ENCODE assay signal across 18 mouse cellular contexts in the genomic region with DNA sequence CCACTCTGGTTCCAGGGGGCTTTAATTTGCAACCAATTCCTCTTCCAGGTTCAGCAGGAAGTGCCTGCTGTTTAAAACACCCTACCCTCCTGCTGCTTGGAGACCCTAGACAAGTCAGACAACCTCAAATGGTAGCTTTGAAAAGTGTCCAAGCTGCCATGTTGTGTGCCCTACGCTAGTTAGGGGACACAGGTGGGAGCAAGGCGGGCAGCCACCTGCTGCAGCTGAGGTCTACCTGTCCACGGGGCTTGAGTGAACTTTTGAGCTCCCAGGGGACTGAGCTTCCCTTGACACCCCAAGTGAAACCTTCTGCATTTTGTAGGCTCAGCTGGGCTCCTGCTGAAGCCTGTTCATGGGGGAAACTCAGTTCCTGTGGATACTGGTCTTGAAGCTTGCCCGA. TPM values are rescaled to one million over a fixed set of nuclear protein-coding genes. Genes with fewer than 3 reads are reported as not detected.
DNase-seq lines count a peak whose midpoint lies in the region; ATAC-seq and TF ChIP-seq lines count a peak whose summit lies in the region.
"Had no signal": no experiment of that assay in that cellular context is flagged by ENCODE, and none has a peak within 500 bp of the region (broad histone marks: within the 10 kb centered on the region; RNA-seq: fewer than 3 reads in every experiment).

No protein-coding gene starts in this region.

- no peaks in the 10 kb centered on the region for H3K27me3 ChIP-seq in forebrain, embryonic 12.5 days
- no peaks in the 10 kb centered on the region for H3K27me3 ChIP-seq in forebrain, embryonic 16.5 days (replicated peaks; ENCODE audit: control insufficient read depth, insufficient read depth, low read length)
- no peaks in the 10 kb centered on the region for H3K27me3 ChIP-seq in heart, embryonic 12.5 days (replicated peaks)
- H3K27me3 ChIP-seq in liver, adult 2 months (ENCODE audit: control insufficient read depth, insufficient read depth, low read length) = no peaks in the 10 kb centered on the region
- H3K27me3 ChIP-seq in midbrain, embryonic 14.5 days (ENCODE audit: control insufficient read depth, insufficient read depth, low read length) = no peaks in the 10 kb centered on the region
- no peaks in the 10 kb centered on the region for H3K27me3 ChIP-seq in midbrain, embryonic 16.5 days (ENCODE audit: control insufficient read depth, insufficient read depth, low read depth, low read length)
- H3K27me3 ChIP-seq: CH12.LX; embryonic facial prominence, embryonic 13.5 days; intestine, embryonic 15.5 days; neural tube, embryonic 13.5 days had no signal

- no peak for TF ChIP-seq POLR2A in liver, adult 2 months (IDR thresholded peaks at IDR 0.05; ENCODE audit: extremely low read depth, insufficient read depth, low read length)

- no peak overlapping the region for H3K4me3 ChIP-seq in forebrain, embryonic 12.5 days (replicated peaks)
- H3K4me3 ChIP-seq in forebrain, embryonic 16.5 days (replicated peaks; ENCODE audit: low read length) = no peak overlapping the region
- H3K4me3 ChIP-seq in heart, embryonic 12.5 days = no peak overlapping the region
- H3K4me3 ChIP-seq in liver, adult 2 months (ENCODE audit: insufficient read depth, low read depth, low read length) = no peak overlapping the region
- no peak overlapping the region for H3K4me3 ChIP-seq in midbrain, embryonic 14.5 days (replicated peaks; ENCODE audit: low read depth, low read length)
- no peak overlapping the region for H3K4me3 ChIP-seq in midbrain, embryonic 16.5 days (ENCODE audit: low read depth, low read length)
- H3K4me3 ChIP-seq: embryonic facial prominence, embryonic 13.5 days; intestine, embryonic 15.5 days; left cerebral cortex, adult 2 months; limb, embryonic 10.5 days; neural tube, embryonic 13.5 days had no signal

- no peaks in the 10 kb centered on the region for H3K9me3 ChIP-seq in forebrain, embryonic 12.5 days
- peaks cover 5% of the 10 kb centered on the region; the same call in 1 of the 2 replicates for H3K9me3 ChIP-seq in forebrain, embryonic 16.5 days (ENCODE audit: control insufficient read depth, low read length)
- H3K9me3 ChIP-seq in heart, embryonic 12.5 days (replicated peaks) = peaks cover 4% of the 10 kb centered on the region
- no peaks in the 10 kb centered on the region; the same call in 1 of the 2 replicates for H3K9me3 ChIP-seq in midbrain, embryonic 14.5 days (ENCODE audit: control insufficient read depth, low read length)
- H3K9me3 ChIP-seq in midbrain, embryonic 16.5 days (replicated peaks; ENCODE audit: control insufficient read depth, low read length, poor library complexity, severe bottlenecking) = no peaks in the 10 kb centered on the region; the same call in 1 of the 2 replicates
- H3K9me3 ChIP-seq: intestine, embryonic 15.5 days; limb, embryonic 10.5 days had no signal

- no peak for ATAC-seq in forebrain, embryonic 12.5 days (ENCODE audit: low FRiP score)
- no peak for ATAC-seq in forebrain, embryonic 16.5 days
- no peak for ATAC-seq in heart, embryonic 12.5 days (ENCODE audit: insufficient number of reproducible peaks, low FRiP score)
- ATAC-seq in midbrain, embryonic 14.5 days (ENCODE audit: low FRiP score, low TSS enrichment) = no peak
- ATAC-seq in midbrain, embryonic 16.5 days = no peak

- peak overlapping the region; percentile 70; the same call in 1 of the 2 replicates for H3K27ac ChIP-seq in forebrain, embryonic 12.5 days
- H3K27ac ChIP-seq in forebrain, embryonic 16.5 days (ENCODE audit: low read length) = no peak overlapping the region
- H3K27ac ChIP-seq in heart, embryonic 12.5 days (ENCODE audit: poor library complexity, severe bottlenecking) = peak overlapping the region; percentile 95
- H3K27ac ChIP-seq in liver, adult 2 months (replicated peaks; ENCODE audit: insufficient read depth, low read depth, low read length) = peak overlapping the region; percentile 20
- H3K27ac ChIP-seq in midbrain, embryonic 14.5 days (replicated peaks; ENCODE audit: low read depth, low read length) = 0 out of 2 replicates have a peak overlapping the region, but pooled peaks have one; percentile 60
- no peak overlapping the region for H3K27ac ChIP-seq in midbrain, embryonic 16.5 days (ENCODE audit: low read length)
- H3K27ac ChIP-seq: embryonic facial prominence, embryonic 13.5 days; left cerebral cortex, adult 2 months; limb, embryonic 10.5 days; liver, embryonic 14.5 days had no signal

- no peak overlapping the region for H3K9ac ChIP-seq in forebrain, embryonic 12.5 days
- no peak overlapping the region for H3K9ac ChIP-seq in forebrain, embryonic 16.5 days (replicated peaks; ENCODE audit: low read depth, low read length)
- peak overlapping the region; percentile 52; the same call in 1 of the 2 replicates for H3K9ac ChIP-seq in heart, embryonic 12.5 days
- H3K9ac ChIP-seq in liver, adult 2 months (ENCODE audit: low read depth, low read length) = no peak overlapping the region
- H3K9ac ChIP-seq in midbrain, embryonic 14.5 days (replicated peaks; ENCODE audit: low read length) = no peak overlapping the region
- no peak overlapping the region for H3K9ac ChIP-seq in midbrain, embryonic 16.5 days (ENCODE audit: low read depth, low read length)
- H3K9ac ChIP-seq: embryonic facial prominence, embryonic 13.5 days; intestine, embryonic 15.5 days; liver, embryonic 14.5 days; neural tube, embryonic 13.5 days had no signal

- peaks cover 71% of the 10 kb centered on the region for H3K4me1 ChIP-seq in forebrain, embryonic 12.5 days
- peaks cover 62% of the 10 kb centered on the region for H3K4me1 ChIP-seq in forebrain, embryonic 16.5 days (replicated peaks; ENCODE audit: control insufficient read depth, insufficient read depth, low read length)
- peaks cover 95% of the 10 kb centered on the region for H3K4me1 ChIP-seq in heart, embryonic 12.5 days (replicated peaks)
- H3K4me1 ChIP-seq in liver, adult 2 months (ENCODE audit: control insufficient read depth, insufficient read depth, low read length) = peaks cover 74% of the 10 kb centered on the region
- peaks cover 36% of the 10 kb centered on the region for H3K4me1 ChIP-seq in midbrain, embryonic 14.5 days (ENCODE audit: control insufficient read depth, insufficient read depth, low read length)
- peaks cover 23% of the 10 kb centered on the region for H3K4me1 ChIP-seq in midbrain, embryonic 16.5 days (ENCODE audit: control insufficient read depth, insufficient read depth, low read length)

- peaks cover 43% of the 10 kb centered on the region; the same call in 1 of the 2 replicates for H3K79me2 ChIP-seq in liver, adult 2 months (ENCODE audit: control insufficient read depth, insufficient read depth, low read length)

- TF ChIP-seq CTCF in liver, adult 2 months (IDR thresholded peaks at IDR 0.05; ENCODE audit: low read depth, low read length) = no peak

- 94% methylated on average over 4 of the region's 4 CpGs for WGBS in forebrain, embryonic 12.5 days
- 92% methylated on average over 4 of the region's 4 CpGs for WGBS in forebrain, embryonic 16.5 days
- WGBS in heart, embryonic 12.5 days = 85% methylated on average over 4 of the region's 4 CpGs
- WGBS in liver, adult 2 months = 88% methylated on average over 4 of the region's 4 CpGs
- WGBS in midbrain, embryonic 14.5 days = 93% methylated on average over 4 of the region's 4 CpGs
- 94% methylated on average over 4 of the region's 4 CpGs for WGBS in midbrain, embryonic 16.5 days

- DNase-seq in heart, adult 8-10 months (ENCODE audit: low spot score) = no peak
- DNase-seq in liver, adult 2 months (ENCODE audit: extremely low read depth, low read depth, low spot score) = no peak
- no peak for DNase-seq in liver
- no peak for DNase-seq in midbrain, embryonic 14.5 days
- DNase-seq: cerebellum, adult 9-10 months; kidney, postnatal 14 days; right cerebral cortex, postnatal 14 days had no signal

- H3K36me3 ChIP-seq in forebrain, embryonic 12.5 days (replicated peaks) = no peaks in the 10 kb centered on the region; the same call in 1 of the 2 replicates
- no peaks in the 10 kb centered on the region for H3K36me3 ChIP-seq in forebrain, embryonic 16.5 days (ENCODE audit: control insufficient read depth, insufficient read depth)
- peaks cover 8% of the 10 kb centered on the region; the same call in 1 of the 2 replicates for H3K36me3 ChIP-seq in heart, embryonic 12.5 days
- no peaks in the 10 kb centered on the region; the same call in 1 of the 2 replicates for H3K36me3 ChIP-seq in liver, adult 2 months (ENCODE audit: control insufficient read depth, insufficient read depth, low read length)
- H3K36me3 ChIP-seq in midbrain, embryonic 14.5 days (ENCODE audit: control insufficient read depth, insufficient read depth, low read length) = no peaks in the 10 kb centered on the region
- no peaks in the 10 kb centered on the region for H3K36me3 ChIP-seq in midbrain, embryonic 16.5 days (ENCODE audit: control insufficient read depth, insufficient read depth, low read length)
- H3K36me3 ChIP-seq: intestine, embryonic 15.5 days; neural tube, embryonic 13.5 days had no signal

- H3K4me2 ChIP-seq in forebrain, embryonic 12.5 days = no peak overlapping the region
- H3K4me2 ChIP-seq in forebrain, embryonic 16.5 days (ENCODE audit: low read length) = no peak overlapping the region
- H3K4me2 ChIP-seq in heart, embryonic 12.5 days = 0 out of 2 replicates have a peak overlapping the region, but pooled peaks have one; percentile 4
- no peak overlapping the region for H3K4me2 ChIP-seq in midbrain, embryonic 14.5 days (ENCODE audit: low read length)
- no peak overlapping the region for H3K4me2 ChIP-seq in midbrain, embryonic 16.5 days (ENCODE audit: low read length)
- H3K4me2 ChIP-seq: embryonic facial prominence, embryonic 13.5 days; intestine, embryonic 15.5 days; neural tube, embryonic 13.5 days had no signal

RNA-seq across cellular contexts. Expression of gene Shb, which starts 58.1 kb away (rescaled TPM):
- 10.4 and 13.6 TPM in 2 replicates for polyA plus RNA-seq in forebrain, embryonic 12.5 days (2016; fragmentation: Nextera tagmentation; extraction: Ambion mirVana)
- 5.8 and 7.0 TPM in 2 replicates for polyA plus RNA-seq in forebrain, embryonic 16.5 days (2015; fragmentation: Nextera tagmentation; extraction: Ambion mirVana)
- 13.9 and 15.3 TPM in 2 replicates for polyA plus RNA-seq in heart, embryonic 12.5 days (2016; fragmentation: Nextera tagmentation; extraction: Ambion mirVana)
- 10 to 100 TPM; 23.7 to 44.2 (median 32.3) TPM for total RNA-seq in heart, adult 8-10 months (2022)
- 16.1 and 17.1 TPM in 2 replicates for total RNA-seq in liver, adult 2 months (2014; rRNA removed)
- 42.1 and 65.7 TPM in 2 replicates for polyA plus RNA-seq in liver, adult 2 months (2012; rRNA removed)
- 10.2 and 10.4 TPM in 2 replicates for polyA plus RNA-seq in midbrain, embryonic 14.5 days (2014; fragmentation: Nextera tagmentation; extraction: Ambion mirVana)
- 3.5 and 4.2 TPM in 2 replicates for polyA plus RNA-seq in midbrain, embryonic 16.5 days (2015; fragmentation: Nextera tagmentation; extraction: Ambion mirVana)

Comparison
In these comparisons a context has a peak if more than half of its experiments do, and no peak if none do; other contexts are left out.
1. H3K27ac ChIP-seq: peak in forebrain, embryonic 12.5 days (single experiment), heart, embryonic 12.5 days (single experiment), liver, adult 2 months (single experiment) and midbrain, embryonic 14.5 days (single experiment); none in forebrain, embryonic 16.5 days (single experiment) and midbrain, embryonic 16.5 days (single experiment).